Mouse (Mus musculus): ENCODE measurements at regions not wholly inside any gene's neighbourhood (a gene's known extent, or its start where the extent isn't known, plus 50 kb on each side); places are given as distances from the start of the nearest gene placed in this dataset.

GRCm38 (mm10) chr8:40186715-40187583, 487.9 kb upstream of the Adam24 start:
- no peak for DNase-seq

- peak; percentile 16 for DNase-seq
Measured at GRCm38 (mm10) chr8:40187584-40187934, 487.3 kb upstream of the Adam24 start.

- no peak for DNase-seq
Measured at GRCm38 (mm10) chr8:40192266-40192665, 482.6 kb upstream of the Adam24 start.

GRCm38 (mm10) chr8:40193148-40193547, 481.7 kb upstream of the Adam24 start:
- DNase-seq: no peak

GRCm38 (mm10) chr8:40210871-40211270, 464.0 kb upstream of the Adam24 start:
- DNase-seq: no peak

GRCm38 (mm10) chr8:40223521-40223920, 451.4 kb upstream of the Adam24 start:
- DNase-seq: no peak

- no peak for DNase-seq
Measured at GRCm38 (mm10) chr8:40227262-40227661, 447.6 kb upstream of the Adam24 start.
